Mouse (Mus musculus) bone marrow macrophage, adult 2 months (primary cell): ENCODE measurements around the gene Slc7a15.

Experiments used
- CTCF ChIP-seq: IDR thresholded peaks from 2 replicates; pipeline ENCODE4 v1.5.1; 2012; ENCODE audit warnings: low read depth, mild to moderate bottlenecking, low read length, moderate library complexity
- POLR2A ChIP-seq: IDR thresholded peaks from 2 replicates; pipeline ENCODE4 v1.6.1; 2012; ENCODE audit warnings: mild to moderate bottlenecking, low read depth, low read length, borderline replicate concordance

GRCm38 (mm10) chr12:8629537-8629936, 30.7 kb upstream of the Slc7a15 start:
- no peak for TF ChIP-seq CTCF
- no peak for TF ChIP-seq POLR2A
